Mouse (Mus musculus): ENCODE data around the gene Ric8a.

Gene Ric8a

GRCm38 (mm10) chr7:140856785-140857549 lies at the start of gene Ric8a:
TSS of gene Ric8a (plus strand) at chr7:140856957.
- DNase-seq (ENCODE audit: low spot score): peak; percentile 85

DNA sequence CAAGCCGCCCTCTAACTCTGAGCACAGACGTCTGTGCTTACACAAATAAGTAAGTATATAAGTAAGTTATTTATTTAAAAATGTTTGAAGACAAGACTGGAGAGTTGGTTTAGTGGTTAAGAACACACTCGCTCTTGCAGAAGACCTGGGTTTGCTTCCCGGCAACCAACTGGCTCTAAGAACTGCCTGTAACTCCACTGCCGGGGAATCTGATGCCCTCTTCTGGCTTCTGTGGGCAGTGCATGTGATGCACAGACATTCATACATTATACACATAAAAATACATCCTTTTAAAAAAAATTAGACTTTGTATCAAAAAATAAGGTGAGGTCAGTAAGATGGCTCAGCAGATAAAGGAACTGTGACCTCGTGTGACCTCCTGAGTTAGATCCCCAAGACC lies 46.3 kb upstream of the Ric8a start:
- DNase-seq (ENCODE audit: low spot score): no peak

DNA sequence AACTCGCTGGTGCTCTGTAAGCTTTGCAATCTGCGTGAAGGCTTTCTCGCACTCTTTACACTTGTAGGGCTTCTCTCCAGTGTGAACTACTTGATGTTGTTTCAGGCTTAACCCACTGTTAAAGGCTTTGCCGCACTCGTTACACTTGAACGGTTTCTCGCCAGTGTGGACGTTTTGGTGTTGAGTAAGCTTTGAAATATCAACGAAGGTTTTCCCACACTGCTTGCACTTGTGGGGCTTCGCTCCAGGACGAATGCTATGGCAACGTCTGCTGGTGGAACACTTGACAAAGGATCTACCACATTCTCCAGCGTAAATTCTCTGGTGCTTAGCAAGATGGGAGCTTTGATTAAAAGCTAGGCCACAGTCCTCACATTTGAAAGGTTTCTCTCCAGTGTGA lies 45.0 kb upstream of the Ric8a start:
- no peak for DNase-seq (ENCODE audit: low spot score)

DNA sequence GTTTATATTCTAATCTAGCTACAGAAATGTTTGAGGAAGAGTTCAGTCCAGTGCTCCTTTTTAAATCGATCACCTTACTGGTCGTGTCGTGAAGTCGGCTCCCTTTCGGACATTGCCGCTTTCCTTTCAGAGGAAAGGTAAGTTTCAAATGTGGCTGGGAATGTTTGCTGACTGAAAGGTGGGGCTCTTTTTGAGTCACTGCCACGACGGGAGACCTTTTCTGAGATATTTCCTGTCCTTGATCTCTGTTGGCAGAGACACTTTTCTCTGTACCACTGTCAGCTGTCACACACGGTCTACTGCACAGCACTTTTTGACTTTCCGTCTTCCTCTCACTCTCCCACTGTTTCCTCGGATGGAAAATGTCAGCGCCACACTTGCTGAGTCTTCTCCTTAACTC lies 43.9 kb upstream of the Ric8a start:
- no peak for DNase-seq (ENCODE audit: low spot score)

GRCm38 (mm10) chr7:140820173-140820572 lies 36.6 kb upstream of the Ric8a start:
- no peak for DNase-seq (ENCODE audit: low spot score)

- no peak for DNase-seq (ENCODE audit: low spot score)
Observed at GRCm38 (mm10) chr7:140821305-140821652, 35.5 kb upstream of the Ric8a start.

DNA sequence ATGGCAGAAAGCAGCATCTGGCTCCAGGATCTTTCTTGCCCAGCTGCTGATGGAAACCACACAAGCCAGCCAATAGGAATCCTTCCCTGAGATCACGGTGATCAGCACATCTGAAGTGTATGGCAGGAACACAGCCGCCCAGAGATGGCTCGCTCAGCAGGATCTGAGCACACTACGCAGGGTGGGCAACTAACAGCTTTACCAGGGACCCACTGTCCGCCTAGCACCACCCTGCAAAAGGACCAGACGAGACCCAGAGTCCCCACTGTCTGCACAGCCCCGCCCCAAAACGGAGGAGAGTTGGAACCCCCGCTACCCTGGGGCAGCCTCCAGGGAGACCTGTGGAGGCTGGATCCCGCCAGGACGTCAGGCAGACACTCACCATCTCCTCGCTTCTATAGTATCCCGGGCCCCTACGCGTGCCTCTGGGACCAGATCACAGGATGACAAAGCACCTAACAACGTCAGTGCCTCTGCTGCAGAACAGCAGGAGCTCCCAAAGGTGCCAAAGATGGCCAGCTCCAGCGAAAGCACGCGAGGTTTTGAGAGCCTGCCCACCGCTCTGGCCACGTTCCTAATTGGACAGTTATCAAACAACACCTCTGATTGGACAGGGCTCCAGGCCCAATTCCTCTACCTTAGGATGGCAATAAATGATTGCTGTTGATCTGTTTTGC lies 35.0 kb upstream of the Ric8a start, which contains the start of gene Zfp941:
Zfp941 (minus strand) TSS at position 526 of the 677 bp plus-strand sequence.
- DNase-seq (ENCODE audit: low spot score): no peak

GRCm38 (mm10) chr7:140822731-140823130 lies 34.0 kb upstream of the Ric8a start:
- no peak for DNase-seq (ENCODE audit: low spot score)

DNA sequence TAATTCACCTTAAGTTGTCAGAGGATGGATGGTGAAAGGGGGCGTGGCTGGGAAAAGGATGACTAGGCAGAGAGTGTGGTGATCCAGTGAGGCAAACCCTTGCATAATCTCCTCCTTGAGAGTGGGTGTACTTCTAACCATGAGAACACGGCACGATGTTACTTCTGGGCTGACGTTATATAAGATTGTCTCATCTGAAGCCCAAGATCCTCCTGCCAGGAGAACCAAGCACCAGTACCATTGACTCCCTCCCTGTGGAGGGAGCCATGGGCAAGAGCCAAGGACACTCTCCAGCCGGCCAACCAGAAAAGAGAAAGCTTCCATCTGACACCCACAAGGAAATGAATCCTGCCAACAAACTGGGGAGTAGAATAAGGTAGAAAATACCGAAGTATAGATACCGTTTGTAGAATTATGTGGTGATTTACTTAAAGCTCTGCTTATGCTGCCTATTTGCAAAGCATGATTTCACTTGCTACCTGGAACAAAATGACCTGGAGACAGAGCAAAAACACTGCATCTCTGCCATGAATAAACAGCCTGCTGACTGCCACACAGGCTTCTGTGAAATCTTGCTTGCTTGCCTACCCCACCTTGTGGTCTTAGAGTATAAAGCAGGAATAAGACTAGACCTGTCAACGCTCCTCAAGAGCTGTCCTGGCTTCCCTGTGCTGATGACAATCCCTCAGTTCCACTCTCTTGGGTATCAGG lies 28.4 kb upstream of the Ric8a start:
- no peak for DNase-seq (ENCODE audit: low spot score)

- DNase-seq (ENCODE audit: low spot score): no peak
Observed at GRCm38 (mm10) chr7:140831447-140831846, 25.3 kb upstream of the Ric8a start.

DNA sequence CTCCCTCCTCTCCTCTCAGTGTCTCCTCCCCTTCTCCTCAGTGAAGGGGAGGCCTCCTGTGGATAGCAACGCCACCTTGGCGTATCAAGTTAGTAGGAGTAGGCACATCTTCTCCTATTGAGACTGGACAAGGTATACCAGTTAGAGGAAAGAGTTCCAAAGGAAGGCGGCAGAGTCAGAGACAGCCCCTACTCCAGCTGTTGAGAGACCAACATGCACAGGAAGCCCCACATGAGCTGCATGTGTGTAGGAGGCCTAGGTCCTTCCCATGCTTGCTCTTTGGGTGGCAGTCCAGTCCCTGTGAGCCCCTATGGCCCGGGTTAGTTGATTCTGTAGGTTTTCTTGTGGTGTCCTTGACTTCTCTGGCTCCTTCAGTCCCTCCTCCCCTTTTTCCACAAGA lies 23.4 kb upstream of the Ric8a start:
- DNase-seq (ENCODE audit: low spot score): no peak

GRCm38 (mm10) chr7:140834968-140835757 lies 21.6 kb upstream of the Ric8a start, which contains the start of gene Urah:
TSS of gene Urah (plus strand) at chr7:140835018.
- no peak for DNase-seq (ENCODE audit: low spot score)

DNA sequence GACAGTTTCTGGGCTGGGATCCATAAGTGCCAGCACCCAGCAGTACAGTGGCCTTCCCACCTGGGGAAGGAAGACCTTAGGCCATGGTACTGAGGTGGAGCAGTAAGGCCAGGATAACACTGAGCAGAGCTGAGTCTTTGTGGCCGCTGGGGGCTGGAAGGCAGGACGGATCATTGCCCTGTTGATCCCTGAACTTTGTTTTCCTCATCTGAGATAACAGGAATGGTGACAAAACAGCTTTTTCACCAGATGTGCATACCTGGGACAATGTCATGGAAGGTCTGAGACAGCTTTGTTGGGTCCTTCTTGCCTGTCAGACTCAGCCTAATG lies 21.0 kb upstream of the Ric8a start:
- DNase-seq (ENCODE audit: low spot score): no peak

DNA sequence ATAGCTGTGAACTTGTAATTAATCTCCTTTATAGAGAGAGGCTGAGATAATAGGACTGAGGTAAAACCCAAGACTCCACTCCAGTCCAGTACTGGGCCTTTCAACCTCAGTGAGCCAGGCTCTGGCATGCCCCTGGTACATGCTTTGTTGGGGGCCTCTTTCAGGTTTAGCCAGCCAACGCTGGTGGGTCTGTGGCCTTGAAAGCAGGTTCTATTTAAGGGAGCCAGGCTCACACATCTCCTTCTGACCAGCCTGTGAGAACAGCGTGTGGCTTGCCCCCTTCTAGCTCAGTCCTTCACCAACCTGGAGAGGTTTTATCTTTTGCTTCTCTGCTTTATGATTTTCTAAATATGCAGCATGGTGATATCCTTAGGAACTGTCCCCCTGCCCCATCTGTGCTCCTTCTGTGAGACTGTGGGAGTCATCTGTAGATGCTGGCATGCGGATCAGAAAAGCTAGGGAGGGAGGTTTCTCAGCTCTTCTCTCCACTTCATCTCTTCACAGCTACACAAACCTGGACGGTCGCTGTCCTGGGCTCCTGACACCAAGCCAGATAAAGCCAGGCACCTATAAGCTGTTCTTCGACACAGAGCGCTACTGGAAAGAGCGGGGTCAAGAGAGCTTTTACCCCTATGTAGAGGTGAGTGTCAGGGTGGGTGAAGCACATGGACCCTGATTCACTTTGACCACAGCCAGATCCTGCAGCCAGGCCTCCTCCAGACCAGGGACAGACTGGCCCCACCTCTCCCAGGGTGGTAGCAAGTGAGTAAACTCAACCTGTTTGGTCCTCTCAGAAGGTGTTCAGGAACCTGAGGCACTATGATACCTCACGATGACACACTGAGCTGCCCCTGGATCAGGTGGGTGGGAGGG lies 20.3 kb upstream of the Ric8a start:
- no peak for DNase-seq (ENCODE audit: low spot score)

- DNase-seq (ENCODE audit: low spot score): no peak
Observed at GRCm38 (mm10) chr7:140839556-140839955, 17.2 kb upstream of the Ric8a start.

DNA sequence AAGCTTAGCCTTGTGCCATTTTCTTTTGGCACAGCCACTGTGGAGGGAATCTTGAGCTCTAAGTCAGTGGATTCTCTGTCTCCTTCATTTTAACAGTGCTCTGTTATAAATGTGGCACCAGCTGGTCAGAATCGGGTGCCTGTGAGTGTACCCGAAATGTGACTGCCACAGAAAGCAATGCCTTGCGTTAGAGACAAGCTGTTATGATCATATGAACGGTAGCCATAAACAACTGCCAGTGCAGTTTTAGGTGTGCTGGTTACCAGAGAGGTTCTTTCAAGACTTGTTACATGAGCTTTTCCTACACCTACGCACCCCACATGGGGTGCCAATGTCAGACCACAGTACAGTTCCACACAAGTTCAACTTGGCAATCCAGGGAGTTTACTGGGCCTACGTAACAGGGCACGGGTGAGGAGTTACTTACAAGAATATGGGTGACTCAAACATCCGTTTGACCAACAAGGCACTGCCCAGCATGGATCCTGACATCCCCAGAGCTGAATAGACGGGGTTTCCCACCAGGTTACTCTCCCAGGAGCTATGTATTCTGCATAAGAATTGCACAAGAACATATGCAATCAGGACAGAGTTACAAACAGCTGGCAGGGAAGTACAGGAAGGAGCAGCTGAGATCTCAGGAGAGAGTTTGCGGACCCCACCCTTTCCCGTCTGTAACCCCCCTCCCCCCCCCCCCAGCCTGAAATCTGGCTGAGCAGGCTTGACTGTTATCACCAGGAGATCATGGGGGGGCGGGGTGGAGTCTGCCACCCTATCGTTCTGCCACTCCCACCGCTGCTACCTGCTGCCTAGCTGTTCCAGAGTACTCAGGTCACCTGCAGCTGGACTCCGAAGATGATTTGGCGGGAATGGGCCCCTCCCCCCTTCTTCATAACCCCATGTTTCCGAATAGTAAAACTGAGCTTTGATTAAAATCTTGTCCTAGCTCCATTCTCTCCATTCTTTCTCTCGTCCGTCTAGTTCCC lies 15.7 kb upstream of the Ric8a start:
- DNase-seq (ENCODE audit: low spot score): no peak

DNA sequence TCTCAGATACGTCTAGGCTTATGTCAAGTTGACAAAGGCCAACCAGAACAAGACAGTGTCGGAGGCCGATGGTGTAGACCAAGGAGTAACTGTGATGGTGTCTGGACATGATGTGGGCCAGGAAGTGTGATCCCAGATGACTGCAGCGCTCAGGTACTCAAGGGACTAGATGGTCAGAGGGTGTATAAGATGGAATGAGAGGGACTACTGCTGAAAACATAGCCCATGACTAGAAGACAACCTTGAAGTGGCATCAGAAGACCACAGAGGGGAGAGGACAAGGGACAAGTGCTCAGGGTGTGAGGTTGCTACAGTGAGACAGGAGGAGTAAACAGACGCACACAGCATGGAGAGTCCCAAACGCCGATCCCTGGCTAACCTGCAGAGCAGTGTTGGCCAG lies 13.0 kb upstream of the Ric8a start:
- no peak for DNase-seq (ENCODE audit: low spot score)

- DNase-seq (ENCODE audit: low spot score): peak; percentile 84
Observed at GRCm38 (mm10) chr7:140844905-140845665, 11.7 kb upstream of the Ric8a start, which contains the start of gene Scgb1c1. TSS of gene Scgb1c1 (plus strand) at chr7:140845547.

DNA sequence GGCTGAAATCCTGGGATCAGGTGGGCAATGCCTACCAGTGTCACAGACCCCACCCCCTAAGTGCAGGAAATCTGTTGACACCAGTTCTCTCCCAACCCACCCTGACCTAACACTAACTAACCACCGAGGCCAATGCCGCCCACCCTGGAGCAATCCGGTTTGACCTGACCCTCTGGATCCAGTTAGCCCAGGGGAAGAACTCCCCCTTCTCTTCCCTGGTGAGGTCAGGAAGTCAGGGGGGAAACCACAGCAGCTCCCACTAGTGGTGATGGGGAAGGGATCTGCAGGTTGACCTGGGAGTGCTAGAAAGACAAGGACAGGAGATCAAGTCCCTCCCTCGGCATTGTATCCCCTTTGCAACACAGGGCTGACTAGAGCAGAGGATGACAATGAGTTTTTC lies 11.1 kb upstream of the Ric8a start:
- no peak for DNase-seq (ENCODE audit: low spot score)

Measured in T-cell, adult 2 months (primary cell).